Mouse (Mus musculus): Measurements from ENCODE around the gene Cdh24.

DNA sequence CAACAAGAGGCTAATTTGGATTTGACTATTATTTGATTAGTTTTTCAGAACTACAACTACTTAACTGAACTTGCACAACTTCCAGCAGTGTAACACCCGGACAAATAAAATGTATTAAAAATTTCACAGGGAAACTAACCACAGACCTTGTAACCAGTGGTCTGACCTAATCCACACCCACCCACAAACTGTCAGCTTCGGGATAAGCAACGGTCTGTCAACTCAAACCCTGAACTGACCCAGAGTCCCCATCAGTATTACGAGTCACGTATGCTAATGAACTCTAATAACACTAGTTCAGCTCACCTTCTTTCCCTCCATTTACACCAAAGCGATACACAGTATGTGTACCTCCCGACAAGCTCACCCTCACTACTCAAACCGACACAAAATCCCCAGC, 44.3 kb upstream of the Cdh24 start:
- TF ChIP-seq CTCF (IDR thresholded peaks at IDR 0.05) (no peak), EP300 (IDR thresholded peaks at IDR 0.05) (no peak)
